Mouse (Mus musculus) kidney, postnatal 0 days (tissue): ENCODE measurements around the gene Gm21992. TPM values are rescaled to one million over a fixed set of nuclear protein-coding genes. Genes with fewer than 3 reads are reported as not detected.

Experiments
- ATAC-seq: fragments of 200-750 bp; cut with Nextera tagmentation; replicated peaks from 2 replicates; pipeline ENCODE4 v1.8.0; 2017; ENCODE audit warnings: low read depth, moderate number of reproducible peaks, moderate TSS enrichment, moderate library complexity; ENCODE audit not compliant: low FRiP score
- DNase-seq: peaks from one replicate; pipeline ENCODE4 v3.0.0-alpha.2; 2016; ENCODE audit warnings: low spot score
- H3K27ac ChIP-seq: fragments of 300-500 bp; sonication (generic); 2 replicates; pipeline ENCODE4 v1.5.1; 2014; ENCODE audit warnings: mild to moderate bottlenecking
- H3K27me3 ChIP-seq: fragments of 300-500 bp; sonication (generic); 2 replicates; pipeline ENCODE4 v1.6.1; 2014; ENCODE audit warnings: low read length, mixed read lengths; ENCODE audit not compliant: insufficient read depth
- H3K36me3 ChIP-seq: fragments of 300-500 bp; sonication (generic); 2 replicates; pipeline ENCODE4 v1.6.1; 2014; ENCODE audit warnings: low read length, mixed read lengths; ENCODE audit not compliant: insufficient read depth
- H3K4me1 ChIP-seq: fragments of 300-500 bp; sonication (generic); replicated peaks from 2 replicates; pipeline ENCODE4 v1.6.1; 2014; ENCODE audit warnings: antibody characterized with exemption, low read length, mixed read lengths; ENCODE audit not compliant: insufficient read depth
- H3K4me2 ChIP-seq: fragments of 300-500 bp; sonication (generic); 2 replicates; pipeline ENCODE4 v1.6.1; 2014; ENCODE audit warnings: mild to moderate bottlenecking, low read length, moderate library complexity, mixed read lengths
- H3K4me3 ChIP-seq: fragments of 300-500 bp; sonication (generic); replicated peaks from 2 replicates; pipeline ENCODE4 v1.5.1; 2014; ENCODE audit warnings: low read depth, low read length
- H3K9ac ChIP-seq: fragments of 300-500 bp; sonication (generic); 2 replicates; pipeline ENCODE4 v1.6.1; 2014; ENCODE audit warnings: low read depth, low read length
- H3K9me3 ChIP-seq: fragments of 300-500 bp; sonication (generic); replicated peaks from 2 replicates; pipeline ENCODE4 v1.6.1; 2016; ENCODE audit warnings: low read length, inconsistent platforms, mixed read lengths
- CTCF ChIP-seq: IDR thresholded peaks from 2 replicates; pipeline ENCODE4 v1.5.1; 2016; ENCODE audit warnings: antibody characterized with exemption, low read depth, mild to moderate bottlenecking, moderate library complexity
- WGBS: fragments of 180-500 bp; shearing (Covaris S2); extraction: QIAGEN DNeasy Blood & Tissue Kit; methylation state at CpG from one replicate; pipeline ENCODE4 v1.1.7; 2014; 5-methylcytosine and 5-hydroxymethylcytosine counted together
- polyA plus RNA-seq: library from polyadenylated mRNA; unstranded; fragments of >200 nt; fragmentation: Nextera tagmentation; extraction: Ambion mirVana; gene quantifications from 2 replicates; pipeline ENCODE4 v1.2.1, GENCODE M21; 2015

Gene Gm21992
- polyA plus RNA-seq, 1 experiment from 2014 or later, result 24.4 TPM

DNA sequence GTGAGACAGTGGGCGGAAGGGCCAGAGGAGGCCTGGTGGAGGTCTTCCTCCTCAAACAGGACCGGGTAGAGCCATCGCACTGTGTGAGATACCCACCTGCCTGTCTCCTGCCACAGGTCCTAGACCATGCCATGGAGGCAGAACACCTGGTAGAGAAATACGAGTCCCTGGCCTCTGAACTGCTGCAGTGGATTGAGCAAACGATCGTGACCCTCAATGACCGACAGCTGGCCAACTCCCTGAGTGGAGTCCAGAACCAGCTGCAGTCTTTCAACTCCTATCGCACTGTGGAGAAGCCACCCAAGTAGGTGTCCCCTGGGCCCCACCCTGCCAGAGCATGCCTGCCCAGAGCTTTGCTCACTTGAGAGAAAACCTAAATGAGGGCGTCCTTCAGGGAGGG lies 82.2 kb downstream of the Gm21992 start:
- no peak for DNase-seq
- H3K9ac ChIP-seq, result no peak overlapping the region
- H3K4me2 ChIP-seq, result no peak overlapping the region
- 51% methylated on average over 9 of the region's 9 CpGs for WGBS
- H3K4me3 ChIP-seq, result no peak overlapping the region
- H3K4me1 ChIP-seq, result no peaks in the 10 kb centered on the region
- H3K27me3 ChIP-seq, result no peaks in the 10 kb centered on the region
- TF ChIP-seq CTCF, result no peak
- H3K9me3 ChIP-seq, result no peaks in the 10 kb centered on the region
- H3K27ac ChIP-seq, result no peak overlapping the region
- H3K36me3 ChIP-seq, result no peaks in the 10 kb centered on the region
- no peak for ATAC-seq

DNA sequence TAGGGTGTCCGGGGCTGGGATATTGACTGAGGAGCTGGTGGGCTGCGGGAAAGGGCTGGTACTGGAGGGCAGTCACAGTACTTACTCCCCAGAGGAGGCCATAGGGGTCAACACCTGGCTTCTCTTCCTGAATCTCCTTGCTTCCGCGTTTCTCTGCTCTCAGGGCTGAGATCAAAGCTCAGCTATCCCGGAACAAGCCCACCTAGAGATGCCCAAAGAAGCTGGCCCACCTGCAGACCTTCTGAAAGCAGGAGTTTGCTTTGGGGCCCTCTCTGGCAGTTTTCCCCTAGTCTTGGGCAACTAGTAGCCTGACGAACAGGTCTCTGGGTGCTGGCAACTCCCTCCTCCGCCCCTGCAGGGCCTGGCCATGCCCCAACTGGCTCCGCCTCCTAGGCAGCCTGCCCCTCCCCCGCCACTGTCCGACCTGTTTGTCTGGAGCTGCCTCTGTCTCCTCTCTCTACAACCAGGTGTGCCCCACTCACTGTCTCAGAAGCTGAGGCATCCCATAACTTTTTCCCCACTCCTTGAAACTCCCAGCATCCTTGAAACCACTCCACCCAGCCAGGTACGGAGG lies 90.7 kb downstream of the Gm21992 start:
- 12% methylated on average over 11 of the region's 11 CpGs for whole genome bisulfite sequencing

DNA sequence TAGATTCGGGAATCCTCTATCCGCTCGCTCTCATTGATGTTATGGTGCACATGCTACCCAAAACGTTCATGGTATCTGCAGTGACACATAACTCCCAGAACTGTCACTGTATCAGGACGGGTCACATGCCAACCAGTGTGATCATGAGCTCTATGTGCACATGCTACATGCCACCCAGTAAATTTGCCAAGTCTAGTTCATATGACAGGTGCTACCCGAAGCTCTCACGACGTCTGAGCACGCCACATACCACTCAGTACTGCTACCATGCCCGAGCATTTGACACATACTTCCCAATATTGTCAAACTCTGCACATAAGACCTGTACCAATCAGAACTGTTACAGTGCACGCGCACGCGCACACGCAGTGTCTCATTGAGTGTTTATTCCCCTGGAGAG lies 91.3 kb downstream of the Gm21992 start:
- TF ChIP-seq CTCF, result no peak
- Histone ChIP-seq H3K4me3 (no peak overlapping the region), H3K9ac (no peak overlapping the region), H3K9me3 (no peaks in the 10 kb centered on the region), H3K4me1 (peaks cover 6% of the 10 kb centered on the region; the same call in 1 of the 2 replicates), H3K4me2 (peak overlapping the region; percentile 38), H3K27me3 (no peaks in the 10 kb centered on the region), H3K27ac (peak overlapping the region; percentile 72), H3K36me3 (no peaks in the 10 kb centered on the region)
- 78% methylated on average over 15 of the region's 15 CpGs for WGBS
- no peak for DNase-seq
- no peak for ATAC-seq

More for the DNA sequence above, 90.7 kb downstream of the Gm21992 start:
- Histone ChIP-seq H3K4me2 (peak overlapping the region; percentile 38), H3K4me1 (peaks cover 6% of the 10 kb centered on the region; the same call in 1 of the 2 replicates), H3K4me3 (peak overlapping the region; percentile 16; the same call in 1 of the 2 replicates), H3K36me3 (no peaks in the 10 kb centered on the region), H3K27me3 (no peaks in the 10 kb centered on the region), H3K27ac (peak overlapping the region; percentile 72), H3K9me3 (no peaks in the 10 kb centered on the region), H3K9ac (peak overlapping the region; percentile 32; the same call in 1 of the 2 replicates)
- DNase-seq (peak; percentile 52), ATAC-seq (0 out of 2 replicates have a peak, but pooled peaks have one; percentile 27)
- TF ChIP-seq CTCF, result no peak

DNA sequence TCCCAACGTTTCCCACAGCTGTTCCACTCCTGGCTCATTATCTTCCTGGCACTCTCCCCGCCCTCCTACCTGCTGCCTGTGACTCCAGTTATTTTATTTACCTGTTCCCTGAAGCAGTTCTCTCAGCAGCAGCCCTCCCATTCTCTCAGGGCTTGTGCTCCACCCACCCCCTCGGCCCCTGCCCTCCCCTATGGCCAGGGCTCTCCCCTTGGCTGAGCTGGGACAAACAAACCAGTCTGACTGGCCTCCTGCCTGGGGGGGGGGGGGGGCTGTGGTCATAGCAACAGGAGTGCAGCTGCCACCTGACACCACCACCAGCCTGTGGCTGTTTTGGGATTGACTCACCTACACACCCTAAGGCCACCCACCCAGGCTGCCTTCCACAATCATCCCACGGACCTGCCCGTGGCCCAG lies 92.1 kb downstream of the Gm21992 start:
- Histone ChIP-seq H3K36me3 (no peaks in the 10 kb centered on the region), H3K9me3 (no peaks in the 10 kb centered on the region), H3K4me3 (no peak overlapping the region), H3K27me3 (0 out of 2 replicates have a peak, but pooled peaks cover under 1% of the 10 kb centered on the region), H3K4me2 (peak overlapping the region; percentile 22), H3K9ac (no peak overlapping the region), H3K27ac (peak overlapping the region; percentile 72), H3K4me1 (peaks cover 6% of the 10 kb centered on the region; the same call in 1 of the 2 replicates)
- ATAC-seq, result peak; percentile 87
- WGBS, result 15% methylated on average over 5 of the region's 5 CpGs
- no peak for TF ChIP-seq CTCF
- DNase-seq, result peak; percentile 58

DNA sequence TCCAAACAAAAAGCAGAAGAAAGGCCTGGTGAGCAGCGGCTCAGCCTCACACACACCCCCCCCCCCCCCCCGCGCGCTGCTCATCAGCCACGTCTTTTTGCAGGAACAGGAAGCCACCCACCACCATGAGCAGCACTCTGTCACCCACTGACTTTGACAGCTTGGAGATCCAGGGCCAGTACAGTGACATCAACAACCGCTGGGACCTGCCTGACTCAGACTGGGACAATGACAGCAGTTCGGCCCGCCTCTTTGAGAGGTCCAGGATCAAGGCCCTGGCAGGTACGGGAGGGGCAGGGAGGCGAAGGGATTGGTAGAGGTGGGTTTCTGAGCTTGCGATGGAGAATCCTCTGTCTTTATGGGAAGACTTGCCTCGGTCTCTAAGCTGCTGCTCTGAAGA lies 92.7 kb downstream of the Gm21992 start:
- no peak for ATAC-seq
- H3K27me3 ChIP-seq, result peaks cover 6% of the 10 kb centered on the region
- WGBS, result 26% methylated on average over 10 of the region's 12 CpGs
- H3K27ac ChIP-seq, result peak overlapping the region; percentile 62; the same call in 1 of the 2 replicates
- no peaks in the 10 kb centered on the region for H3K36me3 ChIP-seq
- no peak overlapping the region for H3K9ac ChIP-seq
- H3K4me1 ChIP-seq, result peaks cover 6% of the 10 kb centered on the region; the same call in 1 of the 2 replicates
- H3K4me2 ChIP-seq, result peak overlapping the region; percentile 22; the same call in 1 of the 2 replicates
- no peak for TF ChIP-seq CTCF
- no peak for DNase-seq
- H3K4me3 ChIP-seq, result no peak overlapping the region
- H3K9me3 ChIP-seq, result no peaks in the 10 kb centered on the region

DNA sequence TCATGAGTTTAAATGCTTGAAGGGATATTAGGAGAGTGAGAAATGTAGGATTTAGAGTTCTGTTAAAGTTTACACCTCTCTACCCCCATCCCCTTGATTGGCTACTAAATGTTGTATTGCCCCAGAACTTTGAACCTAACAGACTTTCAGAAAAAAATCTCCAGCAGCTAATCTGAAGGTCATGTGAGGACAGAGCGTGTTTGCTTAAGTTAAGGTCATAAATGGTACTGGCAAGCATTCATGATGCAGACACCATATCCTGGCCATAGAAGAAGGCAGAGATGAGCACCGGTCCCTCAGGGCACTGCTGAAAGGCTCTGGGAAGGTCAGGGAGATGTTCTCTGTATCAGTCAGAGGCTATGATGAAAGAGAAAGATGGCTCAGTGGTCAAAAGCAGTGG lies 94.1 kb downstream of the Gm21992 start:
- no peaks in the 10 kb centered on the region for H3K9me3 ChIP-seq
- ATAC-seq, result no peak
- no peak for DNase-seq
- H3K36me3 ChIP-seq, result no peaks in the 10 kb centered on the region
- no peak for TF ChIP-seq CTCF
- no peak overlapping the region for H3K4me3 ChIP-seq
- H3K9ac ChIP-seq, result no peak overlapping the region
- WGBS, result 95% methylated on average over 2 of the region's 2 CpGs
- H3K27ac ChIP-seq, result no peak overlapping the region
- peaks cover 10% of the 10 kb centered on the region; the same call in 1 of the 2 replicates for H3K4me1 ChIP-seq
- no peak overlapping the region for H3K4me2 ChIP-seq
- H3K27me3 ChIP-seq, result peaks cover 18% of the 10 kb centered on the region
